In the genomic region with DNA sequence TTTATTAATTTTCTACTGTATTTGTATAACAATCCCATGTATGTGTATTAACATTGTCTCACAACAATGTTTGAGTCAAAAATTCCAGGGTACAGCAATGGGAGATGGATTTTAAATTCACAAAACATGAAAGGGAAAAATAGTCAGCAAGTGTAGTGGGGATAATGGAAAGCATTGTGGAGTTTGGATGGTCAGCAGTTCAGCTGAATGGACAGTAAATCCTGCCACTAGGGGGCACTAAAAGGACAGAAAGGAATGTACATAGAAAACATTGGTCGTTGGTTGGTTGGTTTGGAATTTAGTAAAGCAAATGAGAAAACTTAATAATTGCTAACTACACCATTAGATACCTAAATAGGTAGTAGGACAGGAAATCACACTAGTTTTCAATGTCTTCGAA, we compare ENCODE assay signal across 9 mouse cellular contexts.
A peak's percentile ranks its signal among the peaks of the same experiment; 100 is the strongest.
DNase-seq lines count a peak whose midpoint lies in the region; ATAC-seq and TF ChIP-seq lines count a peak whose summit lies in the region.
"Had no signal": no experiment of that assay in that cellular context is flagged by ENCODE, and none has a peak within 500 bp of the region (broad histone marks: within the 10 kb centered on the region; RNA-seq: fewer than 3 reads in every experiment).

No protein-coding gene starts in this region.

- H3K27ac ChIP-seq in liver, adult 2 months (replicated peaks; ENCODE audit: insufficient read depth, low read depth, low read length), result no peak overlapping the region
- no peak overlapping the region for H3K27ac ChIP-seq in liver, embryonic 12.5 days
- H3K27ac ChIP-seq in layer of hippocampus, adult 2 months, result no peak overlapping the region
- H3K27ac ChIP-seq in midbrain, embryonic 15.5 days, result no peak overlapping the region
- H3K27ac ChIP-seq: liver, embryonic 13.5 days had no signal

- peak; percentile 39 for DNase-seq in liver, adult 2 months (ENCODE audit: extremely low read depth, low read depth, low spot score)
- DNase-seq in adrenal gland, adult 2 months, result peak; percentile 36
- DNase-seq in layer of hippocampus, adult 2 months (ENCODE audit: low spot score in 2 of 2), result peak; percentile 54 to 66
- DNase-seq in gastrocnemius, adult 8-10 months (ENCODE audit: low spot score in 2 of 2), result no peak
- DNase-seq: liver, embryonic 13.5 days had no signal

- no peak overlapping the region for H3K4me2 ChIP-seq in liver, embryonic 12.5 days
- no peak overlapping the region for H3K4me2 ChIP-seq in midbrain, embryonic 15.5 days
- H3K4me2 ChIP-seq: liver, embryonic 13.5 days had no signal

- H3K4me1 ChIP-seq in liver, adult 2 months (ENCODE audit: control insufficient read depth, insufficient read depth, low read length), result no peaks in the 10 kb centered on the region
- H3K4me1 ChIP-seq in liver, embryonic 12.5 days, result no peaks in the 10 kb centered on the region
- no peaks in the 10 kb centered on the region for H3K4me1 ChIP-seq in midbrain, embryonic 15.5 days
- H3K4me1 ChIP-seq: liver, embryonic 13.5 days had no signal

- no peaks in the 10 kb centered on the region for H3K79me2 ChIP-seq in liver, adult 2 months (ENCODE audit: control insufficient read depth, insufficient read depth, low read length)

- H3K27me3 ChIP-seq in liver, adult 2 months (ENCODE audit: control insufficient read depth, insufficient read depth, low read length), result no peaks in the 10 kb centered on the region
- no peaks in the 10 kb centered on the region for H3K27me3 ChIP-seq in liver, embryonic 12.5 days (replicated peaks)
- no peaks in the 10 kb centered on the region for H3K27me3 ChIP-seq in midbrain, embryonic 15.5 days (replicated peaks)
- H3K27me3 ChIP-seq: liver, embryonic 13.5 days had no signal

- no peak overlapping the region for H3K4me3 ChIP-seq in liver, adult 2 months (ENCODE audit: insufficient read depth, low read depth, low read length)
- no peak overlapping the region for H3K4me3 ChIP-seq in liver, embryonic 12.5 days
- no peak overlapping the region for H3K4me3 ChIP-seq in layer of hippocampus, adult 2 months
- no peak overlapping the region for H3K4me3 ChIP-seq in midbrain, embryonic 15.5 days
- H3K4me3 ChIP-seq: liver, embryonic 13.5 days had no signal

- no peaks in the 10 kb centered on the region for H3K9me3 ChIP-seq in liver, embryonic 12.5 days (replicated peaks)
- no peaks in the 10 kb centered on the region for H3K9me3 ChIP-seq in midbrain, embryonic 15.5 days
- H3K9me3 ChIP-seq: liver, embryonic 13.5 days had no signal

- no peaks in the 10 kb centered on the region for H3K36me3 ChIP-seq in liver, adult 2 months (ENCODE audit: control insufficient read depth, insufficient read depth, low read length)
- no peaks in the 10 kb centered on the region for H3K36me3 ChIP-seq in liver, embryonic 12.5 days
- no peaks in the 10 kb centered on the region for H3K36me3 ChIP-seq in midbrain, embryonic 15.5 days (replicated peaks)
- H3K36me3 ChIP-seq: liver, embryonic 13.5 days had no signal

- no peak for ATAC-seq in liver, embryonic 12.5 days
- 0 out of 2 replicates have a peak, but pooled peaks have one; percentile 39 for ATAC-seq in common myeloid progenitor, adult 5-6 weeks (replicated peaks; ENCODE audit: low read depth, poor library complexity, severe bottlenecking)
- ATAC-seq in midbrain, embryonic 15.5 days (replicated peaks), result peak; percentile 58; the same call in 1 of the 2 replicates
- no peak for ATAC-seq in megakaryocyte-erythroid progenitor cell, adult 5-6 weeks (replicated peaks; ENCODE audit: low FRiP score, low TSS enrichment, poor library complexity, severe bottlenecking)

- H3K9ac ChIP-seq in liver, adult 2 months (ENCODE audit: low read depth, low read length), result no peak overlapping the region
- H3K9ac ChIP-seq in liver, embryonic 12.5 days, result no peak overlapping the region
- no peak overlapping the region for H3K9ac ChIP-seq in midbrain, embryonic 15.5 days
- H3K9ac ChIP-seq: liver, embryonic 13.5 days had no signal

- no peak for TF ChIP-seq CTCF in liver, adult 2 months (IDR thresholded peaks at IDR 0.05; ENCODE audit: low read depth, low read length)
- peak; percentile 88 for TF ChIP-seq CTCF in layer of hippocampus, adult 2 months (conservative IDR thresholded peaks at IDR 0.05)

- no peak for TF ChIP-seq POLR2A in liver, adult 2 months (IDR thresholded peaks at IDR 0.05; ENCODE audit: extremely low read depth, insufficient read depth, low read length)

- 19% methylated on average over 2 of the region's 2 CpGs for WGBS in liver, adult 2 months
- 21% methylated on average over 2 of the region's 2 CpGs for WGBS in liver, embryonic 12.5 days (ENCODE audit: insufficient replicate concordance)
- 23% methylated on average over 2 of the region's 2 CpGs for WGBS in midbrain, embryonic 15.5 days

Comparison
In these comparisons a context has a peak if more than half of its experiments do, and no peak if none do; other contexts are left out.
1. DNase-seq: peak in liver, adult 2 months (single experiment), adrenal gland, adult 2 months (single experiment) and layer of hippocampus, adult 2 months (2 of 2); none in gastrocnemius, adult 8-10 months (0 of 2).
2. ATAC-seq: peak in common myeloid progenitor, adult 5-6 weeks (single experiment) and midbrain, embryonic 15.5 days (single experiment); none in liver, embryonic 12.5 days (single experiment) and megakaryocyte-erythroid progenitor cell, adult 5-6 weeks (single experiment).